Mouse (Mus musculus): ENCODE data around the gene Upb1.
"Not testable (repeated sequence)": the region's sequence is repeated elsewhere in the genome, so short reads cannot be mapped to it uniquely, and the experiment has no call there.

Upb1 gene

DNA sequence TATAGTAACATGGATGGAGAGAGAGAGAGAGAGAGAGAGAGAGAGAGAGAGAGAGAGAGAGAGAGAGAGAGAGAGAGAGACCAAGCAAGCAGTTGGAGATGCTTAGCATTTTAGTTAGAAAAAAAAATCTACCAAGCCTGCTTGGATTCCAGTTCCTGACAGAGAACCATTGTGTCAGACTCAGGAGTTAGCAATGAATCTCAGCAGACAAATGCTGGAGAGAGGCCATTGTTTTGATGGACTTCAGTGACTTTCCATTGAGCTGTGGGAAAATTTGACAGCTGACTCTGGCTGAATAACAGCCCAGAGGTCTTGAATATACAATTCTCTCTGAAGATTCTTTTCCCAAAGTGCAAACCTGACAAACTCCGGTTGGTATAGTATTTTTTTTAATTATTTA is 56.9 kb downstream of the Upb1 start:
- no peak for DNase-seq

DNA sequence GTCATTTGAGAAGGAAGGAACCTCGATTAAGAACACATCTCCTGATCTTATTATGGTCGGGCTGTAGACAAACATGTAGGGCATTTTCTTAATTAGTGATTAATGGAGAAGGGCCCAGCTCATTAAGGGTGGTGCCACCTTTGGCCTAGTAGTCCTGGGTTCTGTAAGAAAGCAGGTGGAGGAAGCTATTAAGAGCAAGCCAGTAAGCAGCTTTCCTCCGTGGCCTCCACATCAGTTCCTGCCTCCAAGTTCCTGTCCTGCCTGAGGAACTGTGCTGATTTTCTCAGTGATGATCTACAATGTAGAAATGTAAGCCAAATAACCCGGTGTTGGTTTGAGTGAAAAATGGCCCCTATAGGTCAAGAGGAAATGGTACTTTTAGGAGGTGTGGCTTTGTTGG is 57.4 kb downstream of the Upb1 start:
- DNase-seq, result no peak

DNA sequence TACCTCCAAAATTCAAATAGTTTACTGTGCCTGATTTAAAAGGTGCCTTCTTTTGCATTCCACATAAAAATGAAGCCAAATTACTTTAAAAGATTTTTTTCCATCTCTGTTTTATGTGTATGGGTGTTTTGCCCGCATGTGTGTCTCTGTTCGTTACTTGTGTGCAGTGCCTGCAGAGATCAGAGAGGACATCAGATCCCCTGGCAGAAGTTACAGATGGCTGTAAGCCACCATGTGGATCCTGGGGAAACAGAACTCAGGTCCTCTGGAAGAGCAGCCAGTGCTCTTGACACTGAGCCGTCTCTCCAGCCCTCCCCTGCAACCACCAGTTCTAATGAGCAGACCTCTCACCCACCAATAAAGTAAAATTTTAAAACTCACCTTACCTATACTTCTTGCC is 61.8 kb downstream of the Upb1 start:
- no peak for DNase-seq

DNA sequence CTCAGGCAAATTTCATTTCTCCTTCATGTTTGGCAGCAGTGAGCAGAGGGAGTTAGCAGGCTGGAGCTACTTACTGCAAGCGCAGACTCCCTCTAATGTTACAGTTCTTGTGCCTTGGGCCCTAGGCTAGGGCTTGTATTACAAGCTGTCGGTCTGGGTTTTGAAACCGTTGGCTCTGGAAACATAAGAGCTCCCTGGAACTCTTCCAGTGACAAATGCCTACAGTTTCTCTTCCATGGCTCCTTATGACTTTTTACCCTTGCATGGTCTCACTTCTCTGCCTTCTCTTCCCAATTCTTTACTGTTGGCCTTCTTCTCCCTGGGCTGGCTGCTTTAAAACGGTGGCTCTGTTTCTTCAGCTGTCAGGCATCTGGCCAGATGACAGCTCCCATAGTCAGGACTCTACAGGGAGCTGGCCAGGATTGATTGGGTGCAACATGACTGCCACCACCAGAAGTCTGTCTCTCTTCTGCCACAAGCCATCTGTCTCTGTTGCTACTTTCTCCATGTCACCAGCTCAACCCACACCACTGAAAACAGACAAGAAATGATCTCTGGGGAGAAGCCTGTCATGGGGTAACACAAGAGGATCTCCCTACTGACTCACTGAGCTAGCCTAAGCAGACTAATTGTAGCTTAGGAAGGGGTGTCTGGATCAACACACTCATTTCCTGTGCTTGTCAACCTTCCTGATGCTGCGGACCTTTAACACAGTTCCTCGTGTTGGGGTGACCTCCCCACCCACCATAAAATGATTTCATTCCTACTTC is 65.1 kb downstream of the Upb1 start:
- DNase-seq, result no peak

DNA sequence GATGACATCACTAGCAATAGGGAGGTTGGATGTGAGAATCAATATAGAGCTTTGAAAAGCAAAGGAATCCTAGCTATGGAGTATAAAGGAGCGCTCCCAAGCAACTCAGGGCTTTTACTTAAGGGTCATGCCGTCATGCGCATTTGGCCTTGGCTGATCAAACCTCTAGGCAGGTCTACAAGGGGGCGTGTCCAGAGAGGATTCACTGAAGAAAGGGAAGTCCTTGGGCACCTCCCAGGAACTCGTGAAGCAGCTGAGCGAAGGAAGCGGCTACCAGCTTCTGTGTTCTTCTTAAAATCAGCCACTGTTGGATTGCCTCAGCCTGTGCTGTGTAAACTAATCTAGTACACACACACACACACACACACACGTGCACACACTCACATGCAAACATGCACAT is 72.5 kb downstream of the Upb1 start:
- no peak for DNase-seq

DNA sequence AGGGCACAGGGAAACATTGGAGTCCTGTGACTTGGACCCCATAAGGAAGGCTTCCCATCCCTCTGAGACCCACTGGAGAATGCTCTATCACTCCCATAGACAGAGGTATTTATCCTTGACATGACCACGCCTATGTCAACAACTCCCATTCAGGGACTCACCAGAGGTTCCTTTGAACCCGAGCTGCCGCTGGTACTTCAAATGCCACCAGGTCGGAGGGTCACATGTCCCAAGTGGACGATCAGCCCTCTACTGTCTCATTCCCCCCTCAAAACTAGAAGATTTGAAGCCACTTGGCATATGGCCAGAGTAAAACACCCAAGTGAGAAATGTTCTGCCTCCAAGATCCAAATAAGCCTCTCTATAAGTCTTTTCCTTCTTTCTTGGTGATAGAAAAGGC is 73.7 kb downstream of the Upb1 start:
- no peak for DNase-seq

DNA sequence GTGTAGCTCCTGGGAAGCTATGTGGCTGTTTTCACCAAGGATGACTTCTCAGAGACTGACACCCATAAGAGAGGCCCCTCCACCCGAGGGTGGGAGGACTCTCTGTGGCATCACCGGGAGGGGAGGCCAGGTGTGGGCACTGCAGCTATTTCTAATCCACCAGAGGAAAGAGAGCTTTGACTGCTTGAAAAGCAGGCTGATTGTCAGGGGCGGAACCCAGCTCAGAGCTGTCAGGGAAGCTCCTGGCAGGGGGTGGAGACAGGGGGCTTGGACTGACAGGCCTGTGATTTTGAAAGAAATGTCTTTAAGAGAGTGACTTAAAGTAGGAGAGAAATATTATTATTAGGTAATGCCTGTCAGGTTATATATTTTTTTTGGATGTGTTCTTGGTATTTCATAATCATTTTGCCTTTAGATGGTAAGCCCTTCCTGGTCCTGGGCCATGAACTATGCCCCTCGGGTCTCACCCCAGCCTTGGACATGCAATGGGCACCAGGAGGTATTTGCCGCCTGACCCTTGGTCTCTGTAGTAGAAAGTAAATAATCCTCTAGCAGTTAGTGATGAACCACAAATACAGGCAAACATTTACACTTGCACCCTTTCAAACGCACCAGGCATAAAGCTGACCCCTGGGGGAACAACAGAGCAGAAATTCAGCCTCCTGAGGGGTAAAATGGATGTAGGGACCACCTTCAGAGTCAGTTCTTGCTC is 74.4 kb downstream of the Upb1 start:
- DNase-seq, result not testable (repeated sequence)

DNA sequence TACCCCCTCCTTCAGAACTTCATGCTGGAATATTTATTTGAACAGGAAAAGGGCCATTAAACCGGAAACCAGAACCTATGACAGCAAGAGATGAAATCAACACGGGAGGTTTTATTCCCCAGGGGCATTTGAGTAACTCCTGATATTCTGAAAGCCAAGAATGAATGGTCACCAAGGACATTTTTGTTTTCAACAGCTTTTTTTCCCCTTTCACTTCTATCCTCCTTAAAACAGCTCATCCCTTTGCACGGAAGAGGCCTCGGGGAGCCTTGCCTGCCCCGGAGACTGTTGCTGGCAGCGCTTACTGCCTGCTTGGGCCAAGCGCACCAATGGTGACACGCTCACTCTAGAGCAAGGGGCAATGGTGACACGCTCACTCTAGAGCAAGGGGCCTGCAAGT is 76.1 kb downstream of the Upb1 start:
- DNase-seq, result no peak

DNA sequence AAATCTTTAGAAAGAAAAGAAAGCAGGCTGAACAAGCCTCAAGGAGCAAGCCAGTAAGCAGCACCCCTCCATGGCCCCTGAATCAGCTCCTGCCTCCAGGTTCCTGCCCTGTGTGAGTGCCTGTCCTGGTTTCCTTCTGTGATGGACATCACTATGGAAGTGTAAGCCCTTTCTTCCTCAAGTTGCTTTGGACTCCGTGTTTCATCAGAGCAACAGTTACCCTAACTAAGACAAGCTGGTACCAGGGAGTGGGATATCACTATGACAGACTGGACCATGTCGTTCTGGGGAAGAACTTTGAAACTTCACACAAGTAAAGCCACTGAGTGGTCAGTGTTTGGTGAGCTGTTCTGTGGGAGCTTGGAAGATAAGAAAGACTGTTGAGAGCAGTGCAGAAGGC is 79.0 kb downstream of the Upb1 start:
- no peak for DNase-seq

DNA sequence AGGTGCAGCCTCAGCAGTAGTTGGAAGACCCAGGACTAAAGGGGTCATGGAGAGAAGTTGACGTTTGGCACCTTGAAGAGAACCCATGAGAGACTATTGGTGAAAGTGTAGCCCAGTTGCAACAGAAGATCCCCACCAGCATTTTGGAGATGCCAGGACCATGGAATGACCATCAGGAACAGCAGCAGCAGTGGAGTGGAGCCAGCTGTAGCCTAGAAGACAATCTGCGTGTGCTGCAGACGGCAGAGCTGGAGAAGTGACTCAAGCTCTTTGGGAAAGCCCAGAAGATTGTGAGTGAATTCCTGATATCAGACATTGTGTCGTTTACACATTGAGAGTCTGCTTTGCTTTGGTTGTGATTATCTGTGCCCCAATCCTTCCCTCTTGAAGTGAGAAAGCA is 80.8 kb downstream of the Upb1 start:
- no peak for DNase-seq

DNA sequence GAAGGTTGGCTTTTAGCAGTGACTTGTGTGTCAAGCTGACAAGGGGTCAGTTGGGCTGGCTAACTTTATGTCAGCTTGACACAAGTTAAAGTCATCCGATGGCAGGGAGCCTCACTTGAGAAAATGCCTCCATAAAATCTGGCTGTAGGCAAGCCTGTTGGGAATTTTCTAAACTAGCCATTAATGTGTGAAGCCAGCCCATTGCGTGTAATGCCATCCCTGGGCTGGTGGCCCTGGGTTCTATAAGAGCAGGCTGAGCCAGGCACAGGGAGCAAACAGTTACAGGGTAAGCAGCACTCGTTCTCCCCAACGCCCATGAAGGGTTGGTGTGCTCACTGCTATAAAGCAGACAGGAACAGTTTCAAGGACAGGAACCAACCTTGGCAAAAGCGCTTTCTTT is 81.4 kb downstream of the Upb1 start:
- DNase-seq, result no peak

DNA sequence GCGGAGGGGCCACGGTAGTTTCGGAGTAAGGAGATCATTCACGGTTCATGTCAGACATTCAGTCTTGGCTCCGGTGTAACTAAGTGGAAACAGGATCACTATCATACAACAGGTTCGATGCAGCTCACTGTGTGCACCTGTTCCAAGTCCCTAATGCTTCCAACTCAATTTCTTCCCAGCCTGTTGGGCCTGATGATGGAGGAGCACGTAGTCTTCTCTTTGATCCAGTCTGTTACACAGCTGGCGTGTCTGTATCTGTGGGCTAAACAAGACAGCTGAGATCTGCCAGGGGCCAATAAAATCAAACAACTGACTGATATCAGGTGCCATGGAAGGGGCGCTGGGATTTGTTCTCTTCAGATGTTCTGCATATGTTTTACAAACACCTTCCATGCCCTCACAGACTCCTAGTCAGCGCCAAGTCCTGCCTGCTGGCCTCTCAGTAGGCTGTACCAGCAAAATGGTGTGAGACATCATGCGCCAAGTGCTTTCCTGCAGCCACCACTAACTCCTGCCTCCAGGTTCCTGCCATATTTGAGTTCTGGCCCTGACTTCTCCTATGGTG is 82.1 kb downstream of the Upb1 start:
- no peak for DNase-seq

DNA sequence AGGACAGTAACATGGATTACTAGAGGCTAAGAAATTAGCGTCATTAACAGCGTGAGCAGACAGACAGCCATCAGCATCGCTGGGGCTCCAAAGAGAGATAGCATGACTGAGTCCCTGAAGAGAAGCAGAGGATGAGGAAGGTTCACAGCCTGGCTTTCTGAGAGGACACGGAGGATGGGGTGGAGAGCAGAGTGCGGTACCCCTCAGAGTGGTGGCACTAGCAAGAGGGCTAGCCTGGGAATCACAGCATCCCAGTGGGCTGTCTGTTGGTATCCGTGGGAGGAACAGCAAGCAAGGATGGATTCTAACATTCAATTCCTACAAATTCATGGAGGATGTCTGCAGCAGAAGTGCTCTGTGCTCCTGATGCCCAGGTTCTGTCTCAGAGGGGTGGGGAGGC is 83.2 kb downstream of the Upb1 start:
- DNase-seq, result no peak

DNA sequence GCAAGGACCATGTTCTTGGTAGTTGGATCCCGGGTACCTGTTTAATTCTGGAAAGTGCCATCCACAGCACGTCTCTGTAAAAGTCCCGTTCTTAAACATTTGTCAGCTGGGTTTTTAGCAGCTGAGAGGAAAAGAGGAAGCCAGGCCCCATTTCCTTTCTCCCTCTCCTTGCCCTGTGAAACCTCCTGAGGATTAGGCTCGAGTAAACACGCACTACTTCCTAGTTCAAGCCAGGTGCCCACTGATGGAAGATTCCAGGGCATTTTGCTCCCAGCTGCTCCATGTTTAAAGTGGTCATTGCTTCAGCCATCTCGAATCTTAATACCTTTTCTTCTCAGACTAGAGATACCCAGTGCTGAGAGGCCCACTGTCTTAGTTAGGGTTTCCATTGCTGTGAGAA is 83.9 kb downstream of the Upb1 start:
- no peak for DNase-seq

DNA sequence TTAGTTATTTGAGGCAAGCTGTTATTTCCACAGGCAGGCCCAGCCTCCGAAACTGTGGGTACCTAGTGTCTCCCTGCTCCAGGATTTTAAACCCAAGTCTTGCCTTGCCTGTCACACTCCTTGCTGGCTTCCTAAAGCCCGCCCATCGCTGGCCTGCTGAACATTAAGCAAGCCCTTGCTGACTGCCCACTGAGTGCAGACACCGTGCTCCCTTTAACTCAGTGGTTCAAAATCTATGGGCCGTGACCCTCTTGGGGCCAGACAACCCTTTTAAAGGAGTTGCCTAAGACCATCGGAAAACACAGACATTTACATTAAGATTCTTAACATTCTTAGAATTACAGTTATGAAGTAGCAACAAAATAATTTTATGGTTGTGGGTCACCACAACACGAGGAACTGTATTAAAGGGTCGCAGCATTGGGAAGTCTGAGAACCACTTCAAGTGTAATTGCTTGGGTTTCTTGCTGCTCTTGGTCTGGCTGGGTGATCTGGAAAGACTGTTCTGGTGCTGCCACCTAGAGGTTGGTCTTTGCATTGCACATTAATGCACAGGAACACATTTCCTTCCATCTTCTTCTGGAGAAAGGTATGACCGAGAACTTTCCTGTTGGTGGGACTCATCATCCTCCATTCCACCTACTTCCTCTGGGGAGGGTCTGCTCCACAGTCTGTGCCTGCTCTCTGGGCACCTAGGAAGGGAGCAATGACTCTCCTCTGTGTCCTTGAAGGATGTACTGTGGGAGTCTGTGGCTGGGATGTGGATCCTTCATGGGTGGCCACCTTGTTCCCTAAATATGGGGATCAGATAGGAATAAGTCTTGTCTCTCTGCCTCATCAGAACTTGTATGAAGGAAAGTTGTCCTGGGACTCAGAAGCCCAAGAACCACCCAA is 85.4 kb downstream of the Upb1 start:
- peak; percentile 77 for DNase-seq

DNA sequence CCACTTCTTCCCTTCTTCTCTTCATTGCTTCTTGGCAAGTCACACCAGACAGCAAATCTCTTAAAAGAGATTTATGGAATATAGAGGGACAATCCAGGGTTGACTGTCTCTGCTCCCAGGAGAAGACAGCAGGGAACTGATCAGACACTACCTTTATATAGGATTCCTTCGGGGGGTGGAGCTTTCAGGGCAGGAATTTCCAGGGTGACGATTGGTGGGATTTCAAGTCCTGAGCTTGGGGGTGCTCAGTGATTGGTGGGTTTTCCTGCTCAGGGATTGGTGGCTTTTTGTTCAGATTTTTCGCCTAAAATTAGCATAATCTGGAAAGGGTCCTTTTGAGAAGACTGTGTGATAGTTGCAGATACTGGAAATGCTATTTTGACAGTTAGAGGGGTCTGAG is 86.2 kb downstream of the Upb1 start:
- no peak for DNase-seq

DNA sequence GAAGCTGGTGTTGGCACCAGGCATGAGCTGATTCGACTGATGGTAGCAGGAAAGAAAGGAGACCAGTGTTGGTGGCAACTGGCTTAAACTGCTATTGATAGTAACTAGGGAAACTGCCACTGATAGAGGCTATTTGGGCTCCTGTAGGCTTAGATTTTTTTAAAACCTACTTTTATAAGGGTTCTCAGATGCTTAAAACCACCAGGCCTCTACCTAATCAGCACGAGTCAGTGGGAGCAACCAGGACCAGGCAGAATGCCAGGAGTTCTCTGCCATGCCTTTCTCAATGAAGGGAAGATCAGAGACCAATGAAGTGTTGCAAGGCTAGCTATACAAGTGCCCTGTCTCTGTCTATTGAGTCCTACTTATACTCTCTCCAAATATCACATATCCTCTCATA is 88.6 kb downstream of the Upb1 start:
- DNase-seq, result no peak

DNA sequence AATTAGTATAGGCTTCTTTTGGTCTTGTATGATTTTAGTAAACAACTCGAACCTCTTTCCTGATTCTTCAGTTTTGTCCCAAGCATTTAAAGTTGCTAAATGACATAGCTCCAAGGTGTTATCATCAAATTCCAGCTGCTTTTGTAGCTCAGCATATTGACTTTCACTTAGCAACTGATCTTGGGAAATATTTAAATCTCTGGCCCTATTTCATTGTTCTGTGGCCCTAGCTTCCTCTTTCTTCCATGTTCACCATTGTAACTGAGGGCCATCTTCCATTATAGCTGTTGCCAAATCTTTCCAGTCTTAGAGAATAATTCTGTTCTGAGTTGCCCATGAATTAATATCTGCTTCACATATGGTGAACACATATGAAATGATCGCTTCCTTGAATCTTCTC is 89.8 kb downstream of the Upb1 start:
- DNase-seq, result no peak

All from thymus, postnatal 14 days (tissue).